Mouse (Mus musculus) ovary, adult 18-20 months (tissue): ENCODE measurements around the gene Atp6v1g3.
A peak's percentile ranks its signal among the peaks of the same experiment; 100 is the strongest.

ENCODE experiments used
- DNase-seq: peaks from one replicate; pipeline ENCODE4 v3.0.0; 2022; ENCODE audit warnings: low spot score, mixed read lengths

Atp6v1g3 gene

GRCm38 (mm10) chr1:138289455-138290425, 16.2 kb downstream of the Atp6v1g3 start:
- no peak for DNase-seq

- DNase-seq, result no peak
Measured at GRCm38 (mm10) chr1:138291463-138291862, 17.9 kb downstream of the Atp6v1g3 start.

GRCm38 (mm10) chr1:138294487-138294886, 20.9 kb downstream of the Atp6v1g3 start:
- no peak for DNase-seq

- DNase-seq, result no peak
Measured at GRCm38 (mm10) chr1:138298156-138298555, 24.6 kb downstream of the Atp6v1g3 start.

- peak; percentile 58 for DNase-seq
Measured at GRCm38 (mm10) chr1:138299576-138299975, 26.0 kb downstream of the Atp6v1g3 start.

GRCm38 (mm10) chr1:138301920-138302319, 28.4 kb downstream of the Atp6v1g3 start:
- DNase-seq, result no peak

GRCm38 (mm10) chr1:138302756-138303155, 29.2 kb downstream of the Atp6v1g3 start:
- no peak for DNase-seq

GRCm38 (mm10) chr1:138303296-138303695, 29.8 kb downstream of the Atp6v1g3 start:
- no peak for DNase-seq

- DNase-seq, result no peak
Measured at GRCm38 (mm10) chr1:138304141-138304915, 30.8 kb downstream of the Atp6v1g3 start.

GRCm38 (mm10) chr1:138322657-138323056, 49.1 kb downstream of the Atp6v1g3 start:
- DNase-seq, result no peak

- DNase-seq, result no peak
Measured at GRCm38 (mm10) chr1:138323076-138323630, 49.6 kb downstream of the Atp6v1g3 start.

- DNase-seq, result no peak
Measured at GRCm38 (mm10) chr1:138326091-138326490, 52.6 kb downstream of the Atp6v1g3 start.

GRCm38 (mm10) chr1:138326566-138326965, 53.0 kb downstream of the Atp6v1g3 start:
- no peak for DNase-seq

GRCm38 (mm10) chr1:138327466-138328245, 54.1 kb downstream of the Atp6v1g3 start:
- DNase-seq, result no peak

GRCm38 (mm10) chr1:138328320-138328719, 54.8 kb downstream of the Atp6v1g3 start:
- no peak for DNase-seq

- no peak for DNase-seq
Measured at GRCm38 (mm10) chr1:138330556-138330955, 57.0 kb downstream of the Atp6v1g3 start.

- no peak for DNase-seq
Measured at GRCm38 (mm10) chr1:138331596-138331995, 58.1 kb downstream of the Atp6v1g3 start.

- no peak for DNase-seq
Measured at GRCm38 (mm10) chr1:138334701-138335100, 61.2 kb downstream of the Atp6v1g3 start.

GRCm38 (mm10) chr1:138337417-138337816, 63.9 kb downstream of the Atp6v1g3 start:
- DNase-seq, result no peak
